Mouse (Mus musculus): ENCODE measurements at regions not wholly inside any gene's neighbourhood (a gene's known extent, or its start where the extent isn't known, plus 50 kb on each side); places are given as distances from the start of the nearest gene placed in this dataset.

DNA sequence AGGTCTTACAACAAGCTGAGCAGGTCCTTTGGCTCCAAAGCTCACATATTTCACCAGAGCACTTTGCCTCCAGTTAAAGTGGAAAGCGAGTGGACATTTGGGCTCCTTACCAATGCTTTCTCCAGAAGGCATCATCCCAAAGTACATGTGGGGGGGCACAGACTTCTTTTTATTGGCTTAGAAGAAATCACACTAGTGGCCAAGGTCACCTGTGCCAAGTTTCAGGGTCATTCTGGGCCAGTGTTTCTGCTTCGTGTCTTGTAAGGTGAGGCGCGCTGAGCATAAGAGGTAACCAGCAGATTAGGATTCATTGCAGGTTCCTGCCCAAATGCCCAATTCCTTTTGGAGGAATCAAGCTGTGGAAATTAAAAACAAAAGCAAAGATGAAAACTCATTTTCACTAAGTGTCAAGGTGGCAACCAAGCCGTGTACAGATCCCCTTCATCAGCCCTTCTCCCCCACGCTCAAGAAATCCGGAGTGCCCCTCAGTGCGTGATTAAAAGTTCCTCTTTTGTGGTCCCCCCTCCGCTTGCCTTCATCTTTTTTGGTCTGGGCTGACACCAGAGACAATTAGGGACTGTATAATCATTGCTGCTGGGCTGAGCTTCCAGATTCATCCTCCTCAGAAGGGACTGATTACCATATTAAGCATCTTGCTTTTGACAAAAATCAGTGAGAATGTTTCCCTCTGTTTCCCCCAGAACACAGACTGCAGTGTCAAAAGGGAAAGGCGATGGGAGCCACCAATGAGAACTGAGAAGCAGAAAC lies 222.2 kb upstream of the Ntm start:
- no peak for TF ChIP-seq USF2 (IDR thresholded peaks at IDR 0.05; ENCODE audit: borderline replicate concordance in 1 of 2, insufficient read depth in 1 of 2, low read depth in 1 of 2, low read length in 2 of 2)
- TF ChIP-seq RCOR1 (IDR thresholded peaks at IDR 0.05; ENCODE audit: low read depth, low read length), result no peak
- no peak for TF ChIP-seq MAZ (IDR thresholded peaks at IDR 0.05; ENCODE audit: low read depth, low read length)
- no peak for TF ChIP-seq MAX (IDR thresholded peaks at IDR 0.05; ENCODE audit: low read length)
- no peak for TF ChIP-seq CTCF (IDR thresholded peaks at IDR 0.05 in 2 of 3, conservative IDR thresholded peaks at IDR 0.05 in 1 of 3; ENCODE audit: control insufficient read depth in 1 of 3, insufficient read depth in 1 of 3, low read depth in 2 of 3, low read length in 3 of 3, poor library complexity in 1 of 3, severe bottlenecking in 1 of 3)
